Mouse (Mus musculus): Measurements from ENCODE around the gene Ppp1r14c. TPM values are rescaled to one million over a fixed set of nuclear protein-coding genes. Genes with fewer than 3 reads are reported as not detected.
"Not testable (repeated sequence)": the region's sequence is repeated elsewhere in the genome, so short reads cannot be mapped to it uniquely, and the experiment has no call there.

The Ppp1r14c gene
- total and polyA plus RNA-seq, 3 experiments, result not detected

- no peaks in the 10 kb centered on the region for H3K36me3 ChIP-seq (replicated peaks in 1 of 2; ENCODE audit: control insufficient read depth in 1 of 2, insufficient read depth in 1 of 2, low read length in 1 of 2)
- no peak overlapping the region for H3K4me3 ChIP-seq (replicated peaks in 1 of 3; ENCODE audit: low read depth in 2 of 3, low read length in 2 of 3, poor library complexity in 1 of 3)
- H3K27ac ChIP-seq (ENCODE audit: insufficient read depth, low read depth), result no peak overlapping the region
- no peak for DNase-seq (ENCODE audit: extremely low read depth)
- H3K4me1 ChIP-seq (ENCODE audit: control insufficient read depth in 1 of 2, insufficient read depth in 2 of 2), result no peaks in the 10 kb centered on the region
- H3K79me2 ChIP-seq (replicated peaks; ENCODE audit: control insufficient read depth, extremely low read depth, insufficient read depth, poor library complexity, severe bottlenecking), result no peaks in the 10 kb centered on the region
- no peaks in the 10 kb centered on the region for H3K27me3 ChIP-seq (replicated peaks)
- in situ Hi-C loops (cut with MboI; ENCODE audit: low pct_ligation_motif_present, low pct_unique_long_range_greater_than_20kb, low sequenced_read_pairs) (no loop called here), dilution Hi-C loops (cut with MboI; ENCODE audit: extremely low pct_ligation_motif_present, extremely low pct_unique_long_range_greater_than_20kb, low sequenced_read_pairs) (no loop called here)
- no peak overlapping the region for H3K9ac ChIP-seq (ENCODE audit: insufficient read depth, low read depth)
- H3K4me2 ChIP-seq (ENCODE audit: insufficient read depth, low read depth, poor library complexity, severe bottlenecking), result no peak overlapping the region
- H3K9me3 ChIP-seq (replicated peaks; ENCODE audit: low read length), result no peaks in the 10 kb centered on the region
- TF ChIP-seq RCOR1 (conservative IDR thresholded peaks at IDR 0.05; ENCODE audit: low read depth, low read length) (no peak), ELF1 (IDR thresholded peaks at IDR 0.05; ENCODE audit: low read depth, low read length) (no peak), MYC (IDR thresholded peaks at IDR 0.05; ENCODE audit: low read depth, low read length) (no peak), POLR2AphosphoS2 (IDR thresholded peaks at IDR 0.05; ENCODE audit: low read depth, low read length) (no peak), MEF2A (IDR thresholded peaks at IDR 0.05; ENCODE audit: borderline replicate concordance, low read depth, low read length) (no peak), NELFE (IDR thresholded peaks at IDR 0.05; ENCODE audit: low read depth, low read length) (no peak), NRF1 (IDR thresholded peaks at IDR 0.05; ENCODE audit: low read depth, low read length) (no peak), KAT2A (IDR thresholded peaks at IDR 0.05; ENCODE audit: insufficient replicate concordance, low read length) (no peak), ZMIZ1 (IDR thresholded peaks at IDR 0.05; ENCODE audit: low read depth, low read length) (no peak)
Observed at GRCm38 (mm10) chr10:3434848-3435474, 69.1 kb downstream of the Ppp1r14c start.

DNA sequence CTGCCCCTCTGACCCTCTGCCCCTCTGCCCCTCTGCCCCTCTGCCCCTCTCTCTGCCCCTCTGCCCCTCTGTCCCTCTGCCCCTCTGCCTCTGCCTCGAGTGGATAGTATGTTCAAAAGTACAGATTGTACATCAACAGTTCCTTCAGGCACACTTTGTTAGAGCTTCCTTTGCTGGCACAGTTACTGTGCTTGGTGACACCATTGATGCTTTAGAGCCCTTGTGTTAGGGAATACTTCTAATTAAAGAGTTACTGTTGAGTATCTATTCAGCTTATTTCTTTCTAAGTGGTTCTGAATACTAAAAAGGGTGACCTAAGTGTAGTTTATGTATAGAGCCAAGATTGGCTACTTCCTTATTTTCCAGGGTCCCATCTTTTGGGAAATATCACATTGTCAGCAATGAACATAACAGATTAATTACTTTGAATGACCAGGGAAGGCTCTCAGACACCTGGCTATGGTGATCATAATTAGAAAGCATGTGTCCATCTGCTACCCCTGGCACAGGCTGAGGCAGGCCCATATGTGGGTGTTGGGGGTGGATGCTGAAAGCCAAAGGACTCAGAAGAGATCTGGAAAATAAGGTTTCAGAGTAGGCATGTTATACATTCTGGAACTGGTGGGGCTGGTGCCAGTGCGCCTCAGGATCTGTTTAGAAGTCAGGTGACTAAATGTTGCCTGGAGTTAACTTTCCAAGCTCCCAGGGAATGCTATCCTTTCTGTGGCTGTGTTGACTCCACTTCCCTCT, 75.0 kb downstream of the Ppp1r14c start:
- Histone ChIP-seq H3K9me3 (replicated peaks; ENCODE audit: low read length) (no peaks in the 10 kb centered on the region), H3K9ac (ENCODE audit: insufficient read depth, low read depth) (no peak overlapping the region), H3K27ac (ENCODE audit: insufficient read depth, low read depth) (no peak overlapping the region), H3K4me1 (ENCODE audit: control insufficient read depth in 1 of 2, insufficient read depth in 2 of 2) (no peaks in the 10 kb centered on the region), H3K4me3 (replicated peaks in 1 of 3; ENCODE audit: low read depth in 2 of 3, low read length in 2 of 3, poor library complexity in 1 of 3) (no peak overlapping the region), H3K36me3 (replicated peaks in 1 of 2; ENCODE audit: control insufficient read depth in 1 of 2, insufficient read depth in 1 of 2, low read length in 1 of 2) (no peaks in the 10 kb centered on the region), H3K27me3 (replicated peaks) (no peaks in the 10 kb centered on the region), H3K79me2 (replicated peaks; ENCODE audit: control insufficient read depth, extremely low read depth, insufficient read depth, poor library complexity, severe bottlenecking) (no peaks in the 10 kb centered on the region), H3K4me2 (ENCODE audit: insufficient read depth, low read depth, poor library complexity, severe bottlenecking) (no peak overlapping the region)
- dilution Hi-C loops (cut with MboI; ENCODE audit: extremely low pct_ligation_motif_present, extremely low pct_unique_long_range_greater_than_20kb, low sequenced_read_pairs), result no loop called here
- TF ChIP-seq CHD1 (IDR thresholded peaks at IDR 0.05; ENCODE audit: low read depth, low read length), result no peak
- no peak for TF ChIP-seq ZC3H11A (IDR thresholded peaks at IDR 0.05; ENCODE audit: low read depth, low read length)
- TF ChIP-seq ZKSCAN1 (IDR thresholded peaks at IDR 0.05; ENCODE audit: borderline replicate concordance, low read depth, low read length), result no peak
- no peak for TF ChIP-seq RCOR1 (conservative IDR thresholded peaks at IDR 0.05; ENCODE audit: low read depth, low read length)
- no peak for TF ChIP-seq JUND (conservative IDR thresholded peaks at IDR 0.05; ENCODE audit: low read depth, low read length)
- no peak for TF ChIP-seq E2F4 (IDR thresholded peaks at IDR 0.05; ENCODE audit: insufficient replicate concordance, low read depth, low read length)
- TF ChIP-seq ETS1 (conservative IDR thresholded peaks at IDR 0.05; ENCODE audit: low read depth, low read length), result no peak
- TF ChIP-seq UBTF (IDR thresholded peaks at IDR 0.05; ENCODE audit: low read depth, low read length), result no peak
- no peak for TF ChIP-seq MEF2A (IDR thresholded peaks at IDR 0.05; ENCODE audit: borderline replicate concordance, low read depth, low read length)
- TF ChIP-seq NRF1 (IDR thresholded peaks at IDR 0.05; ENCODE audit: low read depth, low read length), result no peak
- TF ChIP-seq ZNF384 (IDR thresholded peaks at IDR 0.05; ENCODE audit: low read depth, low read length), result no peak
- no peak for TF ChIP-seq SMC3 (IDR thresholded peaks at IDR 0.05; ENCODE audit: low read depth, low read length)
- no peak for TF ChIP-seq JUN (IDR thresholded peaks at IDR 0.05; ENCODE audit: insufficient read depth, low read depth, low read length)
- DNase-seq (ENCODE audit: extremely low read depth), result no peak
- in situ Hi-C loops (cut with MboI; ENCODE audit: low pct_ligation_motif_present, low pct_unique_long_range_greater_than_20kb, low sequenced_read_pairs), result no loop called here

DNA sequence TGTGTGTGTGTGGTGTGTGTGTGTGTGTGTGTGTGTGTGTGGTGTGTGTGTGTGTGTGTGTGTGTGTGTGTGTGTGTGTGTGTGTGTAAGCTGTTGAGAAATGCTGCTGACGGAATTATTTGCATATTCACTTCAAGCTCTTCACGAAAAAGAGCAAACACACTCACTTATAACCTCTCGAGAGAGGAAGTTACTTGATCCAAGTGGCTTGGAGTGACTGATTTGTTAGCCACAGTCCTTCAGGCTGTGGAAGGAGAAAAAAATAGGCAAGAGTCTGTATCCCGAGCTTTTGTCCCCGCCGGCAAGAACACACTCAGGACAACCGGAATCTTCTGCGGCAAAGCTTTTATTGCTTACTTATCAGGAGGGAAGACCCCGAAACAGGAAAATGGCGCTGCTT, 80.9 kb downstream of the Ppp1r14c start:
- H3K9ac ChIP-seq (ENCODE audit: insufficient read depth, low read depth); H3K9me3 ChIP-seq (replicated peaks; ENCODE audit: low read length); H3K27me3 ChIP-seq (replicated peaks); H3K4me1 ChIP-seq (ENCODE audit: control insufficient read depth in 1 of 2, insufficient read depth in 2 of 2); H3K27ac ChIP-seq (ENCODE audit: insufficient read depth, low read depth); H3K4me2 ChIP-seq (ENCODE audit: insufficient read depth, low read depth, poor library complexity, severe bottlenecking); in situ Hi-C loops (cut with MboI; ENCODE audit: low pct_ligation_motif_present, low pct_unique_long_range_greater_than_20kb, low sequenced_read_pairs); H3K79me2 ChIP-seq (replicated peaks; ENCODE audit: control insufficient read depth, extremely low read depth, insufficient read depth, poor library complexity, severe bottlenecking); dilution Hi-C loops (cut with MboI; ENCODE audit: extremely low pct_ligation_motif_present, extremely low pct_unique_long_range_greater_than_20kb, low sequenced_read_pairs); H3K36me3 ChIP-seq (replicated peaks in 1 of 2; ENCODE audit: control insufficient read depth in 1 of 2, insufficient read depth in 1 of 2, low read length in 1 of 2); H3K4me3 ChIP-seq (replicated peaks in 1 of 3; ENCODE audit: low read depth in 2 of 3, low read length in 2 of 3, poor library complexity in 1 of 3); DNase-seq (ENCODE audit: extremely low read depth): not testable (repeated sequence)
